Mouse (Mus musculus) heart, embryonic 11.5 days (tissue): Measurements from ENCODE around the gene Mrpl50. TPM values are rescaled to one million over a fixed set of nuclear protein-coding genes. Genes with fewer than 3 reads are reported as not detected.
"Not testable (repeated sequence)": the region's sequence is repeated elsewhere in the genome, so short reads cannot be mapped to it uniquely, and the experiment has no call there.

Experiments used
- ATAC-seq: fragments of 200-750 bp; cut with Nextera tagmentation; replicated peaks from 2 replicates; pipeline ENCODE4 v1.8.0; 2017; ENCODE audit warnings: moderate library complexity; ENCODE audit not compliant: insufficient number of reproducible peaks, low FRiP score, low TSS enrichment
- H3K27ac ChIP-seq: fragments of 300-500 bp; sonication (generic); 2 replicates; pipeline ENCODE4 v1.5.1; 2014; ENCODE audit warnings: mild to moderate bottlenecking, low read depth, low read length
- H3K27me3 ChIP-seq: fragments of 300-500 bp; sonication (generic); 2 replicates; pipeline ENCODE4 v1.6.1; 2014; ENCODE audit warnings: mild to moderate bottlenecking, low read length, mixed read lengths; ENCODE audit not compliant: control insufficient read depth, insufficient read depth
- H3K36me3 ChIP-seq: fragments of 300-500 bp; sonication (generic); 2 replicates; pipeline ENCODE4 v1.6.1; 2014; ENCODE audit warnings: mild to moderate bottlenecking, low read length, moderate library complexity, mixed read lengths; ENCODE audit not compliant: control insufficient read depth, insufficient read depth
- H3K4me1 ChIP-seq: fragments of 300-500 bp; sonication (generic); 2 replicates; pipeline ENCODE4 v1.6.1; 2014; ENCODE audit warnings: low read length; ENCODE audit not compliant: control insufficient read depth, insufficient read depth
- H3K4me2 ChIP-seq: fragments of 300-500 bp; sonication (generic); 2 replicates; pipeline ENCODE4 v1.6.1; 2014; ENCODE audit warnings: mild to moderate bottlenecking, moderate library complexity
- H3K4me3 ChIP-seq: fragments of 300-500 bp; sonication (generic); 2 replicates; pipeline ENCODE4 v1.5.1; 2014; ENCODE audit warnings: low read depth, low read length
- H3K9ac ChIP-seq: fragments of 300-500 bp; sonication (generic); 2 replicates; pipeline ENCODE4 v1.6.1; 2014; ENCODE audit warnings: mild to moderate bottlenecking, low read depth, low read length, moderate library complexity
- H3K9me3 ChIP-seq: fragments of 300-500 bp; sonication (generic); replicated peaks from 2 replicates; pipeline ENCODE4 v1.6.1; 2016; ENCODE audit warnings: low read length; ENCODE audit not compliant: control insufficient read depth
- WGBS: fragments of 180-500 bp; shearing (Covaris S2); extraction: QIAGEN DNeasy Blood & Tissue Kit; methylation state at CpG from one replicate; pipeline ENCODE4 v1.1.7; 2014; ENCODE audit not compliant: insufficient replicate concordance; 5-methylcytosine and 5-hydroxymethylcytosine counted together
- polyA plus RNA-seq: library from polyadenylated mRNA; unstranded; fragments of >200 nt; fragmentation: Nextera tagmentation; extraction: Ambion mirVana; gene quantifications from 2 replicates; pipeline ENCODE4 v1.2.1, GENCODE M21; 2014

The Mrpl50 gene
- polyA plus RNA-seq, 1 experiment from 2014 or later = 71.8 TPM

DNA sequence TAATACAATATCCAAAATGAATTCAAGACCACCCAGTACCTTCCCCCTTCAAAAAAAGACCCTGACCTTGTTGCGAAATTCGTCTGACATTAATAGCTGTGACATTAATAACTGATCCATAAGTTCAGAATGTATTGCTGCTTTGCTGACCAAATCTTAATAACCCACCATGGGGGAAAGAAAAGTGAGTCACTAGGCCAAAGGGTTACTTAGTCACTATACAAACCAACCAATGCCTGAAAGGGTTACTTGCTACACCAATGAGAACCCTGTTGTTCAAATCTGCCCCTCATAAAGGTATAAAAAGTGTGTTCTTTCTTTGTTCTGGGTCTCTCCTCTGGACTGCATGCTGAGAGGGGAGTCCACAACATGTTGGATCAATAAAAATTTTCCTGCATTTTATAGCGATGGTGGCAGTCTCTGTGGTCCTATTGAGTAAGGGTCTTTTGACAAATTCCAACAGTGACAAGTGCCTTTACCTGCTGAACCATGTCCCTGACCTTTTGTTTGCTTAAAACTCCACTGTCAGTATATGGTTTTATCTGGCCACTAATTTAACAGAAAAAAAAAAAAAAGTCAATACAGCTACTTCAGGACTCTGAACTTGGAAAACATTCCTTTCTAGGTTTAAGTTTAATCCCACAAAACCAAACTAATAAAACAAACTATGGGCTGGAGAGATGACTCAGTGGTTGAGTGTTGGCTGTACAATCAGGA lies 34.8 kb downstream of the Mrpl50 start:
- H3K9me3 ChIP-seq, ATAC-seq, H3K27ac ChIP-seq, H3K4me2 ChIP-seq, H3K36me3 ChIP-seq, H3K4me1 ChIP-seq, H3K9ac ChIP-seq, H3K4me3 ChIP-seq, H3K27me3 ChIP-seq: not testable (repeated sequence)
- WGBS = 73% methylated on average over 3 of the region's 3 CpGs

DNA sequence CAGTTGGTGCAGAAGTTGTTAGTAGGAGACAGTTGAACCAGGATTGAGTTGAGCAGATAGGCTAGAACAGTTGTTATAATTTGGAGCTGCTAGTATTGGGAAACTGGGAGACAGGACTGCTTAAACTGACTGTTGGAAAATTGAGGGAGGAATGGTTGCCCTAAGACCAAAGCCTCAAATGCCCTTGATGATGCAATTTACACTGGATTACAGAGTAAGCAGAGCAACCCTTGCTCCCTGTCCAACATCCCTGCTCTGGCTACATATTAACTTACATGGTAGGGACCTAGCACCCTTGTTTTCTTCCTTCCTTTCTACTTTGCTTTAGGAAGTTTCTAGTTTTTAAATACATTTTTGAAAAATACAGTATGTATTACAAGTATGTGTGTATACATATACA lies 35.5 kb downstream of the Mrpl50 start:
- no peak overlapping the region for H3K4me2 ChIP-seq
- H3K9me3 ChIP-seq = no peaks in the 10 kb centered on the region
- H3K4me3 ChIP-seq = no peak overlapping the region
- H3K27me3 ChIP-seq = no peaks in the 10 kb centered on the region
- H3K4me1 ChIP-seq = no peaks in the 10 kb centered on the region
- no peak overlapping the region for H3K9ac ChIP-seq
- H3K27ac ChIP-seq = no peak overlapping the region
- H3K36me3 ChIP-seq = no peaks in the 10 kb centered on the region
- no peak for ATAC-seq

DNA sequence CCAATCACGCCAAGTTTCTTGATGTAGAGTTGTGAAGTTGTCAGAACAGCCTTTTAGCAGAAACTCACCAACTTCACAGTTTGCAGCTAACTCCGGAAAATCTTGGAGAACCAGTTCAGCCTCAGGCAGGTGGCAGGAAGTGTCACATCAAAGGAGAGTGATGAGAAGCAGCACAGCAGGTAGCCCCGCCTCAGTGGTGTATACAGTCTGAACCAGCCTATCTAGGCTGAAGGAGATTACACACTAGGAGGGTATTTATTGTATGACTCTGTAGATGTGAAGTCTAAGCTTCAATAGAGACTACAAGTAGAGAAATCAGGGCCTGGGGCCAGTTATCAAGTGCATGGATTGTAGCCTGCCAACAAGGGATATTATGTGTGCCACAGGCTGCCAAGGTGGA lies 40.0 kb downstream of the Mrpl50 start:
- Histone ChIP-seq H3K27ac (no peak overlapping the region), H3K4me3 (no peak overlapping the region), H3K36me3 (no peaks in the 10 kb centered on the region), H3K4me2 (no peak overlapping the region), H3K9ac (no peak overlapping the region), H3K4me1 (no peaks in the 10 kb centered on the region), H3K9me3 (no peaks in the 10 kb centered on the region), H3K27me3 (no peaks in the 10 kb centered on the region)
- no peak for ATAC-seq
- 56% methylated on average over 3 of the region's 3 CpGs for WGBS

DNA sequence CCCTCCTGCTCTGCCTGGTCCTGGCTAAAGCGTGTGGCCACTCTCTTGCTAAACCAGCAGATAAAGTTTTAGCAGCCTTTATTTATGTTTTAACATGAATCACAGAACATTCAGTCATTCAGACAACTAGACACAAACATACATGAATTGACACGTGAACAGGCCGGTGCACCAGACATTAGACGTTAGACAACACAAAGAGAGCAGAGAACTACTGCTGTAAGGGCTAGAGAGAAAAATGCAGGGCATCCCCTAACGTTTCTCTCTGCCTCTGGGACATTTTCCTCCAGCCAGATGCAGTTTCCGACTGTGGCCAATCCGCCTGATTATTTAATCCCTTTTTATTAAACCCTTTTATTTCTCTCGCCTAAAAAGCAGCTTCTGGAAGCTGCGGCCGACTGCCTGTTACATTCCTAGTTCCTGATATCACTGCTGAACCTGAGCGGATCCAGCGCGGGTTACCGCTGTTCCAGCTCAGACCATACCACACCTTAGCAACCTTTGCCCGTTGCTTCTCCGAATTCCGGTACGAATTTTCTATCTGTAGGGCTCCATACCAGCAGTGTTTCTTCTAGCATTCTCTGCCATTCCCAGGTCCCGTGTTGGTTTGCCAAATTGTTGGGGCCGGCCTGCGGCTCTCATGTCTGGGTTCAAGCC lies 40.7 kb downstream of the Mrpl50 start:
- H3K4me3 ChIP-seq = peak overlapping the region; percentile 22
- H3K4me1 ChIP-seq = no peaks in the 10 kb centered on the region
- H3K36me3 ChIP-seq = no peaks in the 10 kb centered on the region
- H3K9ac ChIP-seq = no peak overlapping the region
- no peak overlapping the region for H3K27ac ChIP-seq
- H3K9me3 ChIP-seq = no peaks in the 10 kb centered on the region
- H3K4me2 ChIP-seq = peak overlapping the region; percentile 54
- no peaks in the 10 kb centered on the region for H3K27me3 ChIP-seq
- WGBS = 14% methylated on average over 21 of the region's 21 CpGs
- no peak for ATAC-seq

DNA sequence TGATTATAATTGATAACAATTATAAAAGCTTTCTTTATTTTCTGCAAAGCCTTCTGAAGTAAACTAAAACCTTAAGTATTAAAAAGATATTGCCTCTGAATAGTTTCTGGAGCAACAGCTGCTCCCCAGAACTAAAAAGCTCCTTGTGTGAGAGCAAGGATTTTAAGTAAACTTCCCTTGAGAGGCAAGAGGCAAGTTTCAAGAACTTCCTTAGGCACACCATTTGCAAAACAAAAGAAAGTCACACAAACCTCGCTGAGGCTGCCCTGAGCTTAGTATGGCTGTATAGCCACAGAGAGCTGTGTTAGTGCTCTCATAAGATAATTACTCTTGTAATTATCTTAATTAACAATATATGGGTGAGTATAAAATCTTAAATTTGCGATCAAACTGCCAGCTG lies 41.9 kb downstream of the Mrpl50 start:
- H3K36me3 ChIP-seq, H3K9ac ChIP-seq, H3K4me3 ChIP-seq, ATAC-seq, H3K4me1 ChIP-seq, H3K9me3 ChIP-seq, H3K27ac ChIP-seq, H3K27me3 ChIP-seq, H3K4me2 ChIP-seq: not testable (repeated sequence)
- WGBS = 38% methylated on average over 2 of the region's 2 CpGs

DNA sequence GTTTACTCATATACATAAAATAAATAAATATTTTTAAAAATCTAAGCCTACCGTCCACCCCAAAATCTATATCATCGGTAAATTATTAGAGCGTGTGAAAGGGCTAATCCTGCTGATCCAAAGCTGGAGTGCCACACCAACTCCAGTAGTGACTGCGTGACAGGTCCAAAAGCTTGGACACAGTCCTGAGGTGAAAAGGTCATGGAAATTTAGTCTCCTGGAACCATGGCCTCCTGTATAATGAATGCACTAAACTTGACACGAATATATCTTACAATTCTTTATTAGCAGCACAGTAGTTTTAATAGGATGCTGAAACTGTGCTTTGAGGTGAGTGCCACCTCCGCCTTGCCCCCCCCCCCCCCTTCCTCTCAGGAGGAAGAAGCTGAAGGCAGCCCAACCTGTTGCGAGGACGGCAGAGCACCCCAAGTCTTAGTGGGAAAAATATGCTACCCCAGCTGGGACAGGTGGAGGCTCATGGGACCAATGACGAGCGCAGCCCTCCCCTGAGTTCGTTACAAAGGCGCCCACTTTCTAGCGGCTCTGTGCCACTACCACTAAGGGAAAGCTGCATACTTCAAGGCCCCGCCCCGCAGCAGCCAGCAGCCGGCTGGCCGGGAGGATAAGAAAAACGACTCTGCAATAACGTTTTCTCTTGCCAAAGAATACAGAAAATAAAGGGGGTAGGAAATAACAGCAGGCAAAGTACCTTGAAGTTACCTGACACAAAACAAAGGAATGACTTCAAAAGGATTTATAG lies 42.6 kb downstream of the Mrpl50 start:
- no peaks in the 10 kb centered on the region for H3K36me3 ChIP-seq
- H3K4me2 ChIP-seq = peak overlapping the region; percentile 73
- WGBS = 19% methylated on average over 19 of the region's 19 CpGs
- ATAC-seq = peak; percentile 81
- H3K4me1 ChIP-seq = no peaks in the 10 kb centered on the region
- H3K9me3 ChIP-seq = no peaks in the 10 kb centered on the region
- no peak overlapping the region for H3K27ac ChIP-seq
- H3K9ac ChIP-seq = peak overlapping the region; percentile 60; the same call in 1 of the 2 replicates
- peak overlapping the region; percentile 38 for H3K4me3 ChIP-seq
- no peaks in the 10 kb centered on the region for H3K27me3 ChIP-seq

DNA sequence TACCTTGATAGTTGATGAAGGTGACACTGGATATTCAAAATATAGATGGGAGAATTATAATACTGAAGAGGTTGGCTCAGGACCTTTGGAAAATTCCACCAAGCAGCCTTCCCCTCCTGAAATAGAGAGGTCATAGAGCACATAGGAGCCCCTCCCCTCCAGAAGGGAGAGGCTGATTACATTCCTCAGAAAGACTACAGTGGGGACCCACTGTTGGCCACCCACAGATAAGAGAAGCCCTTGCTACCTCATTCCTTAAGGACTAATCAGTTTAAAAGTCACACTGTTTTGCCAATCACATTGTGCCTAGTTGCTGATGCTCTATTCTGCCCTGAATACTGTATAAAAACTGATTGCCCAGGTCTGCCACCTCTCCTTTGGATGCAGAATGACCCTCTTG lies 46.3 kb downstream of the Mrpl50 start:
- H3K4me3 ChIP-seq = no peak overlapping the region
- no peaks in the 10 kb centered on the region for H3K36me3 ChIP-seq
- H3K9me3 ChIP-seq = no peaks in the 10 kb centered on the region
- H3K4me2 ChIP-seq = no peak overlapping the region
- ATAC-seq = peak; percentile 18; the same call in 1 of the 2 replicates
- no peaks in the 10 kb centered on the region for H3K4me1 ChIP-seq
- no peak overlapping the region for H3K27ac ChIP-seq
- H3K27me3 ChIP-seq = no peaks in the 10 kb centered on the region
- no peak overlapping the region for H3K9ac ChIP-seq

DNA sequence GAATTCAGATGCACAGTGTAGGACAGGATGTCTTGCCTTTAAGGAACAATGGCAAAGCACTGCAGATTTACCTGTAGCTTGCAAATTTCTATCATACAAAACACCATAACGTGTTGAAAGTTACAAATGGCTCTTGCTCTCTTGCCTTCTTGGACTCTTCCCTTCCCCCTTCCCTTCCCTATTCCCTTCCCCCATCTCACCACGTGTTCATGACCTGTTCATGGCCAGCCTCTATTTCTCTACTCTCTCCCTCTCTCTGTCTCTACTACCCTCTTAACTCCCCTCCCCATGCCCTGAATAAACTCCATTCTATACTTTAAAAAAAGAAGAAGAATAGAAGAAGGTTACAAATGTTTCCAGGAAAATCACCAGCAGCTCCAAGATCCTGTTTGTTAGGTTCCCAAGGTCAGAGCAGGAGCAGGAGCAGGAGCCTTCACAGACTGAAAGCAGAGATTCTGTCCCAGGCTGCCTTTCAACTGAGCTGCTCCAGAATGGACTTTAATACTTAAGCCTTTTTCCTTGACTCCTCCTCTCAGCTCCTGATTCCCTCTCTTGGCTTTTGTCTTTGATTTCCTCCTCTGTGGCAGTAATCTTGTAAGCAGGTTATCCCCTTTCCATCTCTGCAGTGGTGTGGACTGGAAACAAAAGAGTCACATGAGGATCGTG lies 47.3 kb downstream of the Mrpl50 start, which contains the start of gene Acnat1:
Acnat1 (minus strand) TSS at position 478 of the 666 bp plus-strand sequence.
- Histone ChIP-seq H3K9me3 (no peaks in the 10 kb centered on the region), H3K4me1 (no peaks in the 10 kb centered on the region), H3K9ac (no peak within 1 kb of the TSS), H3K36me3 (no peaks in the 10 kb centered on the region), H3K4me2 (no peak within 1 kb of the TSS), H3K27me3 (no peaks in the 10 kb centered on the region), H3K27ac (no peak within 1 kb of the TSS), H3K4me3 (no peak within 1 kb of the TSS)
- ATAC-seq = no peak
- 32% methylated on average over 3 of the region's 3 CpGs for WGBS
